Mouse (Mus musculus) thymus, adult 2 months (tissue): ENCODE measurements around the gene Hoxa5. TPM values are rescaled to one million over a fixed set of nuclear protein-coding genes. Genes with fewer than 3 reads are reported as not detected.

Source experiments
- DNase-seq: peaks from one replicate; pipeline ENCODE4 v3.0.0; 2021
- H3K27ac ChIP-seq: fragments of 200-500 bp; 2 replicates; pipeline ENCODE4 v1.5.1; 2012; ENCODE audit warnings: low read length, control low read depth; ENCODE audit not compliant: control insufficient read depth, insufficient read depth
- H3K27me3 ChIP-seq: fragments of 200-500 bp; 2 replicates; pipeline ENCODE4 v1.6.1; 2012; ENCODE audit warnings: mild to moderate bottlenecking, low read length, moderate library complexity, mixed read lengths; ENCODE audit not compliant: control insufficient read depth, insufficient read depth
- H3K36me3 ChIP-seq: fragments of 200-500 bp; 2 replicates; pipeline ENCODE4 v1.6.1; 2012; ENCODE audit warnings: mild to moderate bottlenecking, low read length, moderate library complexity; ENCODE audit not compliant: control insufficient read depth, insufficient read depth
- H3K4me1 ChIP-seq: fragments of 200-500 bp; replicated peaks from 2 replicates; pipeline ENCODE4 v1.6.1; 2012; ENCODE audit warnings: low read length; ENCODE audit not compliant: control insufficient read depth, insufficient read depth
- H3K4me3 ChIP-seq: fragments of 200-500 bp; 2 replicates; pipeline ENCODE4 v1.5.1; 2012; ENCODE audit warnings: mild to moderate bottlenecking, low read length, control low read depth, moderate library complexity; ENCODE audit not compliant: control insufficient read depth, insufficient read depth
- CTCF ChIP-seq: fragments of 200-500 bp; IDR thresholded peaks from 2 replicates; pipeline ENCODE4 v1.5.1; 2012; ENCODE audit warnings: mild to moderate bottlenecking, control low read depth, low read length, moderate library complexity, borderline replicate concordance; ENCODE audit not compliant: control insufficient read depth, poor library complexity, insufficient read depth; ENCODE audit errors: extremely low read depth
- POLR2A ChIP-seq: fragments of 200-500 bp; IDR thresholded peaks from 2 replicates; pipeline ENCODE4 v1.6.1; 2012; ENCODE audit warnings: mild to moderate bottlenecking, low read length, control low read depth, moderate library complexity; ENCODE audit not compliant: control insufficient read depth, poor library complexity, insufficient read depth; ENCODE audit errors: extremely low read depth
- WGBS: fragments of 180-500 bp; shearing (Covaris S2); methylation state at CpG from one replicate; pipeline ENCODE4 v1.1.7; 2018; 5-methylcytosine and 5-hydroxymethylcytosine counted together
- polyA plus RNA-seq: library from polyadenylated mRNA; depleted of rRNA; stranded (reverse); fragments of >200 nt; gene quantifications from 2 replicates; pipeline ENCODE4 v1.2.3, GENCODE M21; 2012

The Hoxa5 gene
- polyA plus RNA-seq, 1 experiment = 1.1 TPM

DNA sequence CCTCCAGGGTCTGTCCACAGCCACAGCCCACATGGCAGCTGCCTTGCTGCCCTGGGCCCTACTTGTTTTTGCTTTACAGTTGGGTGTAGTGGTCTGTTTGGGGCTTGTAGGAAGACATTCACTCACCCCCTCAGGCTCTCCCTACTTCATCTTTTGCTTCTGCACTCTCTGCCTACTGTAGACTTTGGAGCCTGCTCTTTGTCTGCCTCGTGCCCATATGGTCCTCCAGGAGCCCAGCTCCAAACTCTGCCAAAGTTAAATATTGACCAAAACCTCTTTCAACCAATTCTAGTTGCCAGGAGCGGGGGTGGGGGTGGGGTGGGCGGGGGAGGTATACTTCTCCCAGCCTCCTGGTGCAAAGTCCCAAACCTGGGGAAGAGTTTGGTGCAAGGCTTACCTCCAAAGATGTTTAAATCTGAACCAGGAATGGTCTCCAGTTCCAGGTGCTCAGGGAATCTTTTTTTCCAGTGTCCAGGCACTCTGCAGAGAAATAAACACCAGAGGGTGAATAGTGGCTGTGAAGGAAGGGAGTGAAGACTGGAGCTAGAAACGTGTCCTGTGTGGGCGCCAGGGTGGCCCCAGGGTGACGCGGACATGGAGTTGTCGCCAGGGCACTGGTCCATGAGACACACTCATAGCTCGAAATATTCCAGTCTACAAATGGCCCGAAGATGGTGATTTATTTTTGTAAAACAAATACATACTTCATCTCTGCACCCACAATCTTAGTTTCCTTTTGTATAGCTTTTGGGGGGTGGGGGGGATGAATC, 20.9 kb downstream of the Hoxa5 start:
- WGBS = 94% methylated on average over 10 of the region's 10 CpGs
- no peaks in the 10 kb centered on the region for H3K36me3 ChIP-seq

DNA sequence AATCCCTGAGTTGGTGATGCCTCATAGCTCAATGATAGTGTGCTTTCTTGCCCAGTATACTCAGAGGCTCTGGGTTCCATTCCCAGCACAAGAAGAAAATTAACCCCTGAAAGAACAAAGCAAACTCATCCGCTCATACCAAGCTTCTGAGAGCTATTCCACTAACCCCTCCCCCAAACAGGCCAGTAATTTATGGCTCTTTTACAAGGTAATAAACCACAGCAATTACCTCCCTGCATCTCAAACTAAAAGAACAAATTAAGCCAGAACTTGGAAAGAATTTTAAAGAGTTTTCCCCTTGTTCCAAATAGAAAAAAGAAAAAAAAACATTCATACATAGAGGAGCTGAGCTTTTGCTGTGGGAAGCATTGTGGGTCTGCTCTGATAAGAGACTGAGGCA, 21.6 kb downstream of the Hoxa5 start:
- Histone ChIP-seq H3K4me1 (no peaks in the 10 kb centered on the region), H3K27me3 (no peaks in the 10 kb centered on the region), H3K36me3 (no peaks in the 10 kb centered on the region), H3K27ac (no peak overlapping the region), H3K4me3 (no peak overlapping the region)
- 97% methylated on average over 1 of the region's 1 CpGs for WGBS
- DNase-seq = no peak
- TF ChIP-seq CTCF = no peak
- no peak for TF ChIP-seq POLR2A

More for the DNA sequence above, 20.9 kb downstream of the Hoxa5 start:
- Histone ChIP-seq H3K4me3 (no peak overlapping the region), H3K27me3 (no peaks in the 10 kb centered on the region), H3K4me1 (no peaks in the 10 kb centered on the region), H3K27ac (no peak overlapping the region)
- no peak for DNase-seq
- TF ChIP-seq POLR2A (no peak), CTCF (no peak)

DNA sequence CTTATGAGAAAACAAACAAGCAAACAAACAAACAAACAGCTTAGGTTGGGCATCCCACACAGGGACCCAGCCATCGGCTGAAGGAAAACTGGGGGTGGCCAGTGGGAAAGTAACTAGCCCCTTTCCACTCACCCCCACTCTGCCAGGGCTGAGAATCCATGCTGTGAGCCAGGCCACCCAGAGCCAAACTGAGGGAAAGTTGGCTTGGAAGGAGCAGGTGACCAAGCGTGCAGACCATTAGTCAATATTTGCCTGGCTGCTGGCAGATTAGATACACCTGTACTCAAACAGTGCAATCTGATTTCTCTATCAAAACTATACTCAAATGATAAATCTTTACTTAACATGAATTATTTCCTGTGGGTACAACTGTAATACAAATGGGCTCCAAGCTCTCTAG, 22.4 kb downstream of the Hoxa5 start:
- H3K27me3 ChIP-seq = no peaks in the 10 kb centered on the region
- no peak for DNase-seq
- no peak overlapping the region for H3K27ac ChIP-seq
- no peaks in the 10 kb centered on the region for H3K36me3 ChIP-seq
- no peak overlapping the region for H3K4me3 ChIP-seq
- H3K4me1 ChIP-seq = no peaks in the 10 kb centered on the region
- TF ChIP-seq POLR2A (no peak), CTCF (no peak)
- WGBS = 96% methylated on average over 2 of the region's 2 CpGs

DNA sequence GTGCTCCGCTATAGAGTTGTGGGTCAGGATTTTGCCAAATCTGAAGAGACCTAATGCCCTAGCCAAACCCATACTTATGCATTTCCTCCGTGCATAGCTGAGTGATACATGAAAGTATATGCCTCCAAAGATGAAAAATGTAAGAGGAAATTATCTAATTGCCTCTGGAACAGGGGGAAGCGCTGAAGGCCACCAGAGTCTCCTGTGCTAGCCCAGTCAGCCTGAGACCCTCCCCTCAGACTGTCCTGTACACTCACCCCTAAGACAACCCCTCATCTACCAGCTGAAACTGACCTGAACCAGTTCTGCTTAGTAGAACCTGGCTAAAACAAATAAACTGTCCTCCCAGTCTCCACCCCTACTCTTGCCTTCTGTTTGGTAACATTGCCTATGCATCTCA, 23.7 kb downstream of the Hoxa5 start:
- Histone ChIP-seq H3K36me3 (no peaks in the 10 kb centered on the region), H3K4me3 (no peak overlapping the region), H3K27me3 (no peaks in the 10 kb centered on the region), H3K4me1 (no peaks in the 10 kb centered on the region), H3K27ac (no peak overlapping the region)
- no peak for DNase-seq
- 91% methylated on average over 3 of the region's 3 CpGs for WGBS
- TF ChIP-seq POLR2A (no peak), CTCF (no peak)

DNA sequence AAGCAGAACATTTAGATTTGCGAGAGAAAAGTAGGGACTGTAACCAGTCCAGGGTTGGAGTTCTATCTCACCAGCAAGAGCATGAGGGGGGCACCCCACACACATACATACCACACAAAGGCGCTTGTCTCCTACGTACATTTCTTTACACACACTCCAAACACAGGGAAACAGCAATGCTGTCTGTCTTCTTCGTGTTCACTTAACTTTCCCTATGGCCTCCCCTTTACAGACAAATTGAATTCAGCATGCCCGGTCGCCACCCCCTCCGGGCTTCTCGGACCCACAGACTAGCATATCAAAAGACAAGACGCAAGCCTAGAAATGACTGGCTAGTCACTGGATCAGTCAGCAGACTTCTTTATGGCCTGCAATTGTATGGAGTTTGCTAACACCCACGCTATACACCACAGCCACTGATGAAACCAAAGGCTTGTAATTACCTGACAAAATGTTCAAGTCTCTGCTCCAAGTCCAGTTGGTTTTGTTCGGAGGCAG, 24.1 kb downstream of the Hoxa5 start:
- no peak for DNase-seq
- H3K27ac ChIP-seq = no peak overlapping the region
- H3K36me3 ChIP-seq = no peaks in the 10 kb centered on the region
- TF ChIP-seq CTCF = no peak
- no peak for TF ChIP-seq POLR2A
- H3K4me1 ChIP-seq = no peaks in the 10 kb centered on the region
- no peaks in the 10 kb centered on the region for H3K27me3 ChIP-seq
- 96% methylated on average over 11 of the region's 11 CpGs for WGBS
- no peak overlapping the region for H3K4me3 ChIP-seq

DNA sequence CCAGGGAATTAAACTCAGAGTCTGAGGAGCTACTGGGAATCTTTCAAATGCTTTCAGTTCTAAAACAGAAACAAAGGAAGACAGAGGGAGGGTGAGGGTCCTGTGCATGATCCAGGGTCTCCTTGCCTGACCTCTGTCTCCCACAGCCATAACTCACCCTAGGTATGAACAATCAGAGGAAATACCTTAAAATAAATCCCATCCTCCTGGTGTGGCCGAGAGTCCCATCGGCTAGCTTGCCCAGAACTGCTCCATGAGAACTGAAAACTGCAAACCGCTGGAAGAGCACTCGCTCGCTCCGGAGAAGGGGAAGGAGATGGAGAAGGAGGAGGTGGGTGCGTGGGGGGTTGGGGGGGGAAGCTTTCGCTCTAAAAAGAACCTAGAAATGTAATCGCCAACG, 24.7 kb downstream of the Hoxa5 start:
- 92% methylated on average over 10 of the region's 10 CpGs for WGBS
- Histone ChIP-seq H3K4me1 (no peaks in the 10 kb centered on the region), H3K4me3 (no peak overlapping the region), H3K36me3 (no peaks in the 10 kb centered on the region), H3K27me3 (no peaks in the 10 kb centered on the region), H3K27ac (no peak overlapping the region)
- TF ChIP-seq POLR2A (no peak), CTCF (no peak)
- no peak for DNase-seq

DNA sequence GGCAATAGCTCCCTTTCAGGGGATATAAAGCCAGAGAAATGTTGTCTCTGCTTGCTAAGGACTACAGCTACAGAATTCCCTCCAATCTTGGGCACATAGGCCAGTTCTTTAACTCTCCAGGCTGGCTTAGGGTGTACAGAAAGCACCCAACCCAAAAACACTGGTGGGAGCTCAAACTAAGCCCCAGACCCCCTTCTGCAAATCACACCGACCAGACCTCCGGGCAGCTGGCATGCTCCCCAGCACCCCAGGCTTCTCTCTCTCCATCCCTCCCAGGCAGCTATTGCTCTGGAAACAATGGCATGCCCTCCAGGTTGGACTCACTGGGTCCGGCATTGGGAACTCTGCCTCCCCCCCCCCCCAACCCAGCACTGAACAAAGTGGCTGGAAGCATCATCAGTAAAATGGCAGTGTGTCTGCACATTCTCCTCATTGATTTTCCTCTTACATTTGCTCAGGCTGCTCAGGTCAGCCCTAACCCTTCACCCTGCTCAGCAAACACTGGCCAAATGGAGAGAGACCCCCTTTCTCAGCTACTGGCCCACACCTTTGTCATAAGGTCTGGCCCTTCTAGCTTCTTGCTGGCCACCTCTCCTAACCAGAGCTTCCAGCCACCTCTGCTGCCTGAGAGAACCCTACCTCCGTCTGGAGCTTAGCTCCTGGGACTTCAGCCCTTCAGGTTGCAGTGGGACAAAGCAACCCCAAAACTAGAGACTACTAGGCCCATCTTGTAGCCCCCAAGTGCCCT, 25.3 kb downstream of the Hoxa5 start:
- no peaks in the 10 kb centered on the region for H3K27me3 ChIP-seq
- no peak overlapping the region for H3K4me3 ChIP-seq

More for the DNA sequence above, 25.3 kb downstream of the Hoxa5 start:
- H3K27ac ChIP-seq = no peak overlapping the region
- WGBS = 85% methylated on average over 4 of the region's 4 CpGs
- no peaks in the 10 kb centered on the region for H3K36me3 ChIP-seq
- no peak for DNase-seq
- TF ChIP-seq POLR2A (no peak), CTCF (no peak)
- no peaks in the 10 kb centered on the region for H3K4me1 ChIP-seq
